Comparison of ENCODE assay signal across 9 mouse cellular contexts in genomic region chr17:32027666-32028065, GRCm38 (mm10). TPM values are rescaled to one million over a fixed set of nuclear protein-coding genes. Genes with fewer than 3 reads are reported as not detected.
A peak's percentile ranks its signal among the peaks of the same experiment; 100 is the strongest.
DNase-seq lines count a peak whose midpoint lies in the region; ATAC-seq and TF ChIP-seq lines count a peak whose summit lies in the region.
"Had no signal": no experiment of that assay in that cellular context is flagged by ENCODE, and none has a peak within 500 bp of the region (broad histone marks: within the 10 kb centered on the region; RNA-seq: fewer than 3 reads in every experiment).

No protein-coding gene starts in this region.

- no peak overlapping the region for H3K4me3 ChIP-seq in kidney, embryonic 15.5 days (replicated peaks)
- H3K4me3 ChIP-seq in stomach, postnatal 0 days (ENCODE audit: low read depth, low read length) = no peak overlapping the region
- H3K4me3 ChIP-seq: limb, embryonic 15.5 days had no signal

- no peak overlapping the region for H3K27ac ChIP-seq in kidney, embryonic 15.5 days
- H3K27ac ChIP-seq in stomach, postnatal 0 days (replicated peaks) = no peak overlapping the region
- H3K27ac ChIP-seq: limb, embryonic 15.5 days had no signal

- no peaks in the 10 kb centered on the region for H3K36me3 ChIP-seq in kidney, embryonic 15.5 days
- no peaks in the 10 kb centered on the region for H3K36me3 ChIP-seq in stomach, postnatal 0 days (ENCODE audit: control insufficient read depth, insufficient read depth, low read length)
- H3K36me3 ChIP-seq: limb, embryonic 15.5 days had no signal

- no peak for TF ChIP-seq EP300 in stomach, postnatal 0 days (optimal IDR thresholded peaks at IDR 0.05)

- no peak overlapping the region for H3K9ac ChIP-seq in kidney, embryonic 15.5 days
- H3K9ac ChIP-seq in stomach, postnatal 0 days (ENCODE audit: low read length) = no peak overlapping the region
- H3K9ac ChIP-seq: limb, embryonic 15.5 days had no signal

- peaks cover 20% of the 10 kb centered on the region for H3K4me1 ChIP-seq in kidney, embryonic 15.5 days
- no peaks in the 10 kb centered on the region for H3K4me1 ChIP-seq in stomach, postnatal 0 days (replicated peaks; ENCODE audit: control insufficient read depth, insufficient read depth)

- H3K27me3 ChIP-seq in kidney, embryonic 15.5 days = no peaks in the 10 kb centered on the region
- H3K27me3 ChIP-seq in stomach, postnatal 0 days (ENCODE audit: control insufficient read depth, insufficient read depth, low read length) = no peaks in the 10 kb centered on the region
- H3K27me3 ChIP-seq: limb, embryonic 15.5 days had no signal

- peak; percentile 12 for DNase-seq in kidney, adult 18-20 months
- DNase-seq in A20 (ENCODE audit: low read depth, low spot score) = peak; percentile 45
- DNase-seq in MEL-GATA-1-ER (ENCODE audit: extremely low read depth, low read depth) = peak; percentile 36
- DNase-seq in stomach, postnatal 0 days (ENCODE audit: low spot score) = no peak
- no peak for DNase-seq in heart, adult 11 months
- DNase-seq in cerebellum, adult 9-11 months = no peak

- 32% methylated on average over 3 of the region's 3 CpGs for WGBS in kidney, embryonic 15.5 days
- 31% methylated on average over 3 of the region's 3 CpGs for WGBS in stomach, postnatal 0 days

- peak; percentile 85 for TF ChIP-seq CTCF in stomach, postnatal 0 days (IDR thresholded peaks at IDR 0.05; ENCODE audit: low read depth)

- no peaks in the 10 kb centered on the region for H3K9me3 ChIP-seq in kidney, embryonic 15.5 days (replicated peaks)
- H3K9me3 ChIP-seq in stomach, postnatal 0 days (ENCODE audit: control insufficient read depth, low read length) = no peaks in the 10 kb centered on the region
- H3K9me3 ChIP-seq: limb, embryonic 15.5 days had no signal

- H3K4me2 ChIP-seq in kidney, embryonic 15.5 days = no peak overlapping the region
- no peak overlapping the region for H3K4me2 ChIP-seq in stomach, postnatal 0 days (replicated peaks; ENCODE audit: low read depth)
- H3K4me2 ChIP-seq: limb, embryonic 15.5 days had no signal

- no peak for ATAC-seq in kidney, embryonic 15.5 days (replicated peaks; ENCODE audit: low FRiP score)
- ATAC-seq in granulocyte monocyte progenitor cell, adult 5-6 weeks (replicated peaks; ENCODE audit: poor library complexity, severe bottlenecking) = peak; percentile 32; the same call in 1 of the 2 replicates
- peak; percentile 7; the same call in 1 of the 2 replicates for ATAC-seq in stomach, postnatal 0 days (ENCODE audit: low FRiP score, low TSS enrichment)

RNA-seq across cellular contexts. Expression of gene Rrp1b, which starts 8.2 kb away (rescaled TPM):
- 71.0 and 73.6 TPM in 2 replicates for polyA plus RNA-seq in kidney, embryonic 15.5 days (2015; fragmentation: Nextera tagmentation; extraction: Ambion mirVana)
- total RNA-seq in granulocyte monocyte progenitor cell, adult 5-6 weeks (2014; fragmentation: Nextera tagmentation) = 92.0 and 114 TPM in 2 replicates
- 46.6 and 47.0 TPM in 2 replicates for total RNA-seq in granulocyte monocyte progenitor cell, adult 5-6 weeks (2017)
- 18.6 and 19.2 TPM in 2 replicates for polyA plus RNA-seq in stomach, postnatal 0 days (2015; fragmentation: Nextera tagmentation; extraction: Ambion mirVana)

RNA-seq across cellular contexts. Expression of gene Hsf2bp, which starts 8.5 kb away (rescaled TPM):
- 0.70 and 0.73 TPM in 2 replicates for polyA plus RNA-seq in kidney, embryonic 15.5 days (2015; fragmentation: Nextera tagmentation; extraction: Ambion mirVana)
- not detected in 2 replicates for total RNA-seq in granulocyte monocyte progenitor cell, adult 5-6 weeks (2014; fragmentation: Nextera tagmentation)
- total RNA-seq in granulocyte monocyte progenitor cell, adult 5-6 weeks (2017) = not detected in 2 replicates
- 0.41 and 0.52 TPM in 2 replicates for polyA plus RNA-seq in stomach, postnatal 0 days (2015; fragmentation: Nextera tagmentation; extraction: Ambion mirVana)

Comparison
In these comparisons a context has a peak if more than half of its experiments do, and no peak if none do; other contexts are left out.
1. DNase-seq: peak in kidney, adult 18-20 months (single experiment), A20 (single experiment) and MEL-GATA-1-ER (single experiment); none in stomach, postnatal 0 days (single experiment), heart, adult 11 months (single experiment) and cerebellum, adult 9-11 months (single experiment).